Mouse (Mus musculus): ENCODE measurements at regions not wholly inside any gene's neighbourhood (a gene's known extent, or its start where the extent isn't known, plus 50 kb on each side); places are given as distances from the start of the nearest gene placed in this dataset.

- no peak overlapping the region for H3K4me3 ChIP-seq (ENCODE audit: low read depth, low read length)
- H3K4me1 ChIP-seq (replicated peaks; ENCODE audit: control insufficient read depth, insufficient read depth, low read length), result no peaks in the 10 kb centered on the region
- no peak for TF ChIP-seq CTCF (IDR thresholded peaks at IDR 0.05; ENCODE audit: low read depth)
- no peaks in the 10 kb centered on the region for H3K36me3 ChIP-seq (ENCODE audit: control insufficient read depth, insufficient read depth)
- 49% methylated on average over 11 of the region's 11 CpGs for WGBS
- H3K9ac ChIP-seq (ENCODE audit: low read depth, low read length), result no peak overlapping the region
- no peaks in the 10 kb centered on the region for H3K9me3 ChIP-seq (ENCODE audit: control insufficient read depth)
- no peak overlapping the region for H3K4me2 ChIP-seq (replicated peaks; ENCODE audit: low read depth)
- H3K27me3 ChIP-seq (replicated peaks; ENCODE audit: control insufficient read depth, insufficient read depth, low read length), result no peaks in the 10 kb centered on the region
- no peak overlapping the region for H3K27ac ChIP-seq (ENCODE audit: low read depth, low read length)
- ATAC-seq, result no peak
Measured at GRCm38 (mm10) chr10:37988297-37989263, 833.0 kb downstream of the Rfpl4b start.

GRCm38 (mm10) chr10:37978899-37979539, 840.3 kb upstream of the Marcks start:
- no peak overlapping the region for H3K4me3 ChIP-seq (ENCODE audit: low read depth, low read length)
- no peaks in the 10 kb centered on the region for H3K36me3 ChIP-seq (ENCODE audit: control insufficient read depth, insufficient read depth)
- no peak for ATAC-seq
- H3K27ac ChIP-seq (ENCODE audit: low read depth, low read length), result no peak overlapping the region
- 48% methylated on average over 3 of the region's 3 CpGs for WGBS
- H3K27me3 ChIP-seq (replicated peaks; ENCODE audit: control insufficient read depth, insufficient read depth, low read length), result no peaks in the 10 kb centered on the region
- no peak for TF ChIP-seq CTCF (IDR thresholded peaks at IDR 0.05; ENCODE audit: low read depth)
- H3K9me3 ChIP-seq (ENCODE audit: control insufficient read depth), result no peaks in the 10 kb centered on the region
- no peak overlapping the region for H3K9ac ChIP-seq (ENCODE audit: low read depth, low read length)
- no peaks in the 10 kb centered on the region for H3K4me1 ChIP-seq (replicated peaks; ENCODE audit: control insufficient read depth, insufficient read depth, low read length)
- H3K4me2 ChIP-seq (replicated peaks; ENCODE audit: low read depth), result no peak overlapping the region

- no peaks in the 10 kb centered on the region for H3K27me3 ChIP-seq (replicated peaks; ENCODE audit: control insufficient read depth, insufficient read depth, low read length)
- no peaks in the 10 kb centered on the region for H3K9me3 ChIP-seq (ENCODE audit: control insufficient read depth)
- H3K9ac ChIP-seq (ENCODE audit: low read depth, low read length), result no peak overlapping the region
- no peak overlapping the region for H3K4me3 ChIP-seq (ENCODE audit: low read depth, low read length)
- no peaks in the 10 kb centered on the region for H3K36me3 ChIP-seq (ENCODE audit: control insufficient read depth, insufficient read depth)
- no peak for ATAC-seq
- no peak overlapping the region for H3K4me2 ChIP-seq (replicated peaks; ENCODE audit: low read depth)
- no peak for TF ChIP-seq CTCF (IDR thresholded peaks at IDR 0.05; ENCODE audit: low read depth)
- no peak overlapping the region for H3K27ac ChIP-seq (ENCODE audit: low read depth, low read length)
- no peaks in the 10 kb centered on the region for H3K4me1 ChIP-seq (replicated peaks; ENCODE audit: control insufficient read depth, insufficient read depth, low read length)
Measured at GRCm38 (mm10) chr10:37960051-37960450, 821.3 kb upstream of the Marcks start.

- no peak overlapping the region for H3K9ac ChIP-seq (ENCODE audit: low read depth, low read length)
- ATAC-seq, result no peak
- H3K9me3 ChIP-seq (ENCODE audit: control insufficient read depth), result no peaks in the 10 kb centered on the region
- H3K4me2 ChIP-seq (replicated peaks; ENCODE audit: low read depth), result no peak overlapping the region
- H3K4me1 ChIP-seq (replicated peaks; ENCODE audit: control insufficient read depth, insufficient read depth, low read length), result no peaks in the 10 kb centered on the region
- H3K27me3 ChIP-seq (replicated peaks; ENCODE audit: control insufficient read depth, insufficient read depth, low read length), result no peaks in the 10 kb centered on the region
- H3K27ac ChIP-seq (ENCODE audit: low read depth, low read length), result no peak overlapping the region
- TF ChIP-seq CTCF (IDR thresholded peaks at IDR 0.05; ENCODE audit: low read depth), result no peak
- WGBS, result 64% methylated on average over 2 of the region's 2 CpGs
- H3K36me3 ChIP-seq (ENCODE audit: control insufficient read depth, insufficient read depth), result no peaks in the 10 kb centered on the region
- no peak overlapping the region for H3K4me3 ChIP-seq (ENCODE audit: low read depth, low read length)
Measured at GRCm38 (mm10) chr10:37914780-37915179, 776.1 kb upstream of the Marcks start.

DNA sequence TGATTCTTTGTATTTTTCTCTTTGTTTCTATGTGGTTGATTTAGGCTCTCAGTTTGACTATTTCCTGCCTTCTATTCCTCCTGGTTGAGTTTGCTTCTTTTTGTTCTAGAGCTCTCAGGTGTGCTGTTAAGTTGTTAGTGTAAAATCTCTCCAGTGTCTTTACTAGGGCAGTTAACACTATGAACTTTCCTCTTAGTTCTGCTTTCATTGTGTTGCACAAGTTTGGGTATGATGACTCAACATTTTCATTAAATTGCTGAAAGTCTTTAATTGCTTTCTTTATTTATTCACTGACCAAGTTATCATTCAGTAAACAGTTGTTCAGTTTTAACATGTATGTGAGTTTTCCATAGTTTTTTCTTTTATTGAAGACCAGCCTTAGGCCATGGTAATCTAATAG, 772.9 kb upstream of the Marcks start:
- Histone ChIP-seq H3K4me1 (replicated peaks; ENCODE audit: control insufficient read depth, insufficient read depth, low read length) (no peaks in the 10 kb centered on the region), H3K4me2 (replicated peaks; ENCODE audit: low read depth) (no peak overlapping the region), H3K4me3 (ENCODE audit: low read depth, low read length) (no peak overlapping the region), H3K9ac (ENCODE audit: low read depth, low read length) (no peak overlapping the region), H3K36me3 (ENCODE audit: control insufficient read depth, insufficient read depth) (no peaks in the 10 kb centered on the region), H3K27me3 (replicated peaks; ENCODE audit: control insufficient read depth, insufficient read depth, low read length) (no peaks in the 10 kb centered on the region), H3K9me3 (ENCODE audit: control insufficient read depth) (no peaks in the 10 kb centered on the region), H3K27ac (ENCODE audit: low read depth, low read length) (no peak overlapping the region)
- no peak for ATAC-seq
- no peak for TF ChIP-seq CTCF (IDR thresholded peaks at IDR 0.05; ENCODE audit: low read depth)

GRCm38 (mm10) chr10:37908276-37908675, 769.6 kb upstream of the Marcks start:
- ATAC-seq, result no peak
- Histone ChIP-seq H3K27ac (ENCODE audit: low read depth, low read length) (no peak overlapping the region), H3K9me3 (ENCODE audit: control insufficient read depth) (no peaks in the 10 kb centered on the region), H3K36me3 (ENCODE audit: control insufficient read depth, insufficient read depth) (no peaks in the 10 kb centered on the region), H3K4me3 (ENCODE audit: low read depth, low read length) (no peak overlapping the region), H3K4me1 (replicated peaks; ENCODE audit: control insufficient read depth, insufficient read depth, low read length) (no peaks in the 10 kb centered on the region), H3K4me2 (replicated peaks; ENCODE audit: low read depth) (no peak overlapping the region), H3K27me3 (replicated peaks; ENCODE audit: control insufficient read depth, insufficient read depth, low read length) (no peaks in the 10 kb centered on the region), H3K9ac (ENCODE audit: low read depth, low read length) (no peak overlapping the region)
- 73% methylated on average over 2 of the region's 2 CpGs for WGBS
- no peak for TF ChIP-seq CTCF (IDR thresholded peaks at IDR 0.05; ENCODE audit: low read depth)
